Mouse (Mus musculus) thymus, adult 18-20 months (tissue): ENCODE measurements around the gene Mat1a.

Experiments used
- DNase-seq, 2 experiments: peaks; one replicate each; pipeline ENCODE4 v3.0.0; 2022; ENCODE audit warnings: mixed read lengths in 2 of 2

The Mat1a gene

DNA sequence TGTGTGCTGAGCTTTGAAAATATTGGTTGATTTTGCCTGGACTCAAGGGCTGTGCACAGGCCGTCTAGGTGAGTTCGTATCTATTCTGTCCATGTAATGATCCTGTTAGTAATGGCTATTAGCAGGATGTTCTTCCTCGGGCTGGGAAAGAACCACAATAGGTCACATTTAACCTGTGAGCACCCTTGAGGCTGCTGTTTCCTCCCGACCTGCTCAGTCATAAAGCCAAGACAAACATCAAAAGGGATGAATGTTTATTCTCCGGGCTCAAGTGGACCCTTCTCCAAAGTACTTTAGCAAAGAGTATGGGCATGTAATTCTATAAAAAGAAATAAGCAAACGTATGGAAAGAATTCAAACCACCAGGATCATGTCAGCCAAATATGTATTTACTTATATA lies 41.2 kb downstream of the Mat1a start:
- no peak for DNase-seq

DNA sequence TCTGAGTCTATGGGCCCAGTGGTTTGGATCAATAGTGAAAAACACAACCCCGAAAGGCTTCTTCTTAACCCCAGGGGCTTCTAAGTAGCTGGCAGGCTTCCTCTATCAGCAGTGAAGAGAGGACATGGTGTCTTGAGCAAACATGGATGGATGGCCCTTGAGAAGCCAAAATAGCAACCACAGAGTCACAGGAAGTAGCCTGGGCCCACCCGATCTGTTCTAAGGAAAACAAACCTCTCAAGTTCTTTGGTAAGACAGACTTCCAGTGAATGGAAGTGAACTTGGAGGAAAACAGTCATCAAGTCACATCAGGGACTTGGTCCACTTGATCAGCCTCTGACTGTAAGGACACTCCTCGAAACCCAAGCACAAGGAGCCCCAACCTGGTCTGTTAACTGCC lies 42.1 kb downstream of the Mat1a start:
- DNase-seq, result no peak

DNA sequence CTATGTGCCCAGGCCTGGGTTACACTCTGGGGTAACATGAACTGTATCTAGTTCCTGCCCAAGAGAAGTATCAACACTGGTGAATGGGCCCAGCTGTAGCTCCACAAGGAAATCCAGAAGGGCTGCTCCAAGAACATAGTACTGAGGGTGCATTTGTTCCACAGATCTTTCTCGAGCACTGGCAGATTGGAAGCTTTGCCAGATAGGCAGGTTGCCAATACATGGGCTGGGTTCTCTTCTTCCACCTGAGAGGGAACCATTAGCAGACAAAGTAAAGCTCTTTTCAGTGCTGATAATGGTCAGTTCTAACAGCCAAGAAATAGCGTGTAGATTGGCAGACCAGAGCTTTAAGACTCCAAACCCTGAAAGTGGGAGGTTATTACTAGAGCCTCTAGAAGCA lies 42.5 kb downstream of the Mat1a start:
- DNase-seq, result no peak

DNA sequence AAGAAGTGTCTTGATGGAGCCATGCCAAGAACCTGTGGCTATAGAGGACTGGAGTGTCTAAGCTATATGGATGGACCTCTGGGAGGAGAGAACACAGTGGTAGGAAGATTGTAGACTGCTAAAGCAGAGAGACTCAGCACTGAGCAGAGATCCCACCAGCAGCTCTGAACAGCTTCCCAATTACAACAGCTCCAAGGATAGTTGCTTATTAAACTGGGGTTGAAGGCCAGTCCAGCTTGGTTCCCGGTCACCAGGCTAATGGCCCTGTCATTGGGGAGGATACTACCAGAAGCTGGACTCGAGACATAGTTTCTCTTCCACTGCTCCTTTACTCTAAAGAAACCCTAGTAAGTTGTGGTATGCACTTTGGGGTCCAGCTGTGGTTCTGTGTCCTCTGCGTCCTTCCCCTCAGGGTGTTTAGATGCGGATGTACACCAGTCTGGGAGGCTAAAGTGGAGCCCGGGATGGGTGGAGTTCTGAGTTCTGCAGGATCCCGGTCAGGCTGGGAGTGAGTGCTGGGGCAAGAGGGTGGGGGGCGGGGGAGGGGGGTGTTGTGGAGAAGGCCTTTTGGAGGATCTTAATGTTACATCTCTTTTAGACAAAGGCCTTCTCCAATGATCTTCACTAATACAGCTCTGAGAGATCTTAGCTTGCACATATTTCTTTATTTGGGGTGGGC lies 46.5 kb downstream of the Mat1a start, which contains the start of gene Mbl1:
Gene Mbl1 (plus strand): TSS at position 239 of the 679 bp plus-strand sequence.
- no peak for DNase-seq

DNA sequence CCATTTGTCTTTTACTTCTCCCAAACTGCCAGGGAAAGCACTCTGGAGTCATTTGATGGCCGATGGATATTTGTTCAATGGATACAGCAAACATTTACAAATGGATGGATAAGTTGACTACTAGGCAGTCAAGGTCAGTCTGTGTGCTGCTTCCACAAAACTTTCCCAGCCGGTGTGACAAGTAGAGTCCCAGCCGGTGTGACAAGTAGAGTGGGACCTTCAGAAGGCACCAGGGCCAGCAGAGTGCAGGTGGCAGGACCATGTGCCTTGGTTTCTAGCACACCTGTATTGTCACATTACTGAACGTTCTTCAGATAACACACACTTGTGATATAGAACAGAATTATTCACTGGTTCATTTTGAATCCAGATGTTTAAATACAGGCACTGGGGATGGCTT lies 55.2 kb downstream of the Mat1a start:
- DNase-seq, result no peak

DNA sequence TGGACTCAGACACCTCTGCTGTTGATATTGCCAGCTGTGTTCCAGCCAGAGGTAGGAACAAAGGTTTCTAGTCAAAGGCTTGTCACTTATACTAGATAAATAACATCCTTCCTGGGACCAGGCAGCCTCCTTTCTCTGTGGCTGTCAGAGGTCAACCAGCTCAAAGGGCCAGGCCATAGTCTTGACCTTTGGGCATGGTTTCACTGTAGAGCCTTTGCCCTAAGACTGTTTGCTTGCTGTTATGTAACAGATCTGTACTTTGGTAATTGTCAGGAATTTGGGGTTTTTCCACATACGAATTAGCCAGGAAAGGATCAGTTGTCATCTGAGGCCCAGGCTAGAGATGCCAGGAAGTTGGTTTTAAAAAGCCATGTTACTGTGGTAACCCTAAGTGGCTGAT lies 55.9 kb downstream of the Mat1a start:
- DNase-seq, result no peak

DNA sequence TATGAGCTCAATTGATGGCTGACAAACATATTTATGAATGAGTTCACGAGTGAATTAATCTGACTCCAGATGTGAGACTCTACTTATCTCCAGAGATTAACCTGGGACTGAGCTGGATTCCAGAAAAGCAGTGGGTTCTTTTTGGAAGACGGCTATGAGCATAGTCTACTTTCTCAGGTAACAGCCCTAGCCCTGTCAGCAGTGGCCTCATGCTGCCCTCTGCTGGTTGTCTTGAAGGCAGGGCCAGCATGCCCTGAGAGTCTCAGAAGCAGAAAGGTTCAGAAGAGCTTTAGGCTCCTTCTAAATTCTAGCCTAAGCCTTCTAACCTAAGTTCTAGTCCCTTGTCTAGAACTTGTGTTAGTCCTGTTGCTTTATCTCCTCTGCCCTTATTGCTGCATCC lies 57.8 kb downstream of the Mat1a start:
- no peak for DNase-seq

DNA sequence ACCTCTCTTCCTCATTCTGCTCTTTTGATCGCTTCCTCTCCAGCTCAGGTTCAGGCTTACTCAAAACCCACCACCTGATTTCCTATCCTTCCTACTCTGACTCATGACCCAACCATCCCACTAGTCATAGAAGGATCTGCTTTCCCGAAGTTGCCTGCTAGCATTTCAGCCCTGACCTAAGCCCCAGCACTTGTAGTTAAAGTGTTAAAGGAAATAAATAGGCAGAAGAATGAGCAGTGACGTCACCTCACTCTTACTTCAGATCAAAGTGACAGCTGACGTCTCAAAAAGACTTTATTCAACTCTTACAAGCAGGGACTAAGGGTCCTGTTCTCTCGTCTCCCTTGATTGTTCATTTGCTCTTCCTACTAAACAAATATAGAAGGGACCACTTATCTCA lies 62.4 kb downstream of the Mat1a start:
- DNase-seq, result no peak

DNA sequence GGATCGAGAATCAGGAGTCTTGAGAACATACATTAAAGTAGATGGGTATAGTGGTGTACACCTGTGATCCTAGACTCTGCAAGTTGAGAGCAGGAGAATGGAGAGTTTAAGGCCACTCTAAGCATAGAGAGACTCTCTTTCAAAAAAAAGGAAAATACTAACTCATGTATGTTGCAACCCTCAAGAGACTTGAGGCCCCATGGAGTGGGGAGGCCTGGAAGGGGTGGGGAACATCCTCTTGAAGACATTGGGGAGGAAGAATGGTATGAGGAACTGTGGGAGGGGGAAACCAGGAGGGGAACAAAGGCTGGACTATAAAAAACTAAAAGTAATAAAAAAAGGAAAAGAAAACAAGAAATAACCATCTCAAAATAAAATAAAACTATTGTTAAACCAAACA lies 63.7 kb downstream of the Mat1a start:
- no peak for DNase-seq

DNA sequence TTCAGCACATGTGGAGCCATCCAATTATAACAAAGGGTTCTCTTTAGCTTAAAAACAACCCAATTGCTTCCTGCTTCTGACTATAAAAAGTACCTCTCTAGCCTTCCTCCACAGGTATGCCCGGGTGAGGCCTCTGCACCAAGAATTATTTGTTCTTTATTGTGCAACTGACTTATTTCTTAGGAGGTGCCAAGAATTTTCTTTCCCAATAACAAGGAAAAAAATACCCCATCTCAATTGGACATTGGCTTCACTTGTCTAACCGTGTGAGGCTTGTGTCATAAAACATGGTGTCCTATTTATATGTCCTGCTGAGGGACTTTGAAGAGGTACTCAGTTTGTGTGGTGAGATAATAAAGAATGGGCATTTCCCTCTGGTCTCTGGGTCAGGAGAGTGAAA lies 65.7 kb downstream of the Mat1a start:
- no peak for DNase-seq
